Mouse (Mus musculus) urinary bladder, postnatal 14 days (tissue): ENCODE data around the gene Mkrn2os.

Experiments used
- DNase-seq: peaks from one replicate; pipeline ENCODE4 v3.0.0; 2021; ENCODE audit warnings: low spot score

Mkrn2os gene

DNA sequence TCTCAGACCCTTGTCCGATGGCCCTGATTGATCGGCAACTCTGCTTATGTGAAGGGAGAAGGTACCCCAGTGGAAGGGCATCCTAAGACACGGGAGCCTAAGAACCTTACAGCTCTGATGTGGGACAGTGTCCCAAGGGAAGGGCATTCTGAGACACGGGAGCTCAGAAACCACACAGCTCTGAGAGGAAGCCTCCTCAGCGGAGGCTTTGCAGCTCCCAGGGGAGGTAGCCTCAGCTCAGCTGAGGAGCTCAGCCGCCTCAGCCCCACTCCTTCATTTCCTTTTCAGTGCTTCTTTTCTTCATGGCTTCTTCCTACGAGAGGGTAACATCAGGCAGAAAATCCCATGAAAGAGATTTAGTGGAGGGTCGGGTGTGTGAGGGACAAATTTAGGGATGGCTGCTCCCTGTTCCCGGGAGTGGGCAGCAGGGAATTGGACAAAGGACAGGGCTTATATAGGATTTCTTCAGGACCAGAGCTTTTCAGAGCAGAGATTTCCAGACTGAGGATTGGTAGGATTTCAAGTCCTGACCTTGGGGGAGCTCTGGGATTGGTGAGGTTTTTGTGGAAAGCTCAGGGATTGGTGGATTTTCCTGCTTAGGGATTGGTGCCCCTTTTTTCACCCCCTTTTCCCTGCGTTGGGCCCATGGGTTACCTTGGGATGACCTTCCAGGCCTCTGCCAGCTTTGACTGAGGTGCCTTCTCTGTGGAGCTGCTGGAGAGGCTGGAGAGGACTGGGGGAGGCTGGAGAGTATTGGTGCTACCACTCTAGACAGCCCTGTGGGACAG lies 9.9 kb downstream of the Mkrn2os start:
- no peak for DNase-seq

DNA sequence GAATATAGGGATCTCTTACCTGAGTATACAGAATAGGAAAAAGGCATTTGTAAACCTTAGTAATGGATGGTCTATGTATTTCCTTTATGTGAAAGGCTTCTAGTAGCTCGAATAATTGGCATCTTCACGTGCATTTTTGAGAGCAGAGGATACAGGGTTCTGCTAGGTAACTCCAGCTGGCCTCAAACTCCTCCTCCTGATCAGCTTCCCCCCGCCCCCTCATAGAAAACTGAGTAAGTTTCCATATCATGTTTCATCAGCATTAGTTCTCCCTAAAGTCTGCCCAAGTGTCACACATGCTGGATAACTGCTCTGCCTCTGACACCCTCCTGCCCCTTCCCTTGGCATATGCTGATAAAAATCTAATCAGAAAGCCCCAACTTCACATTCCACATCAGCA lies 11.6 kb downstream of the Mkrn2os start:
- no peak for DNase-seq

DNA sequence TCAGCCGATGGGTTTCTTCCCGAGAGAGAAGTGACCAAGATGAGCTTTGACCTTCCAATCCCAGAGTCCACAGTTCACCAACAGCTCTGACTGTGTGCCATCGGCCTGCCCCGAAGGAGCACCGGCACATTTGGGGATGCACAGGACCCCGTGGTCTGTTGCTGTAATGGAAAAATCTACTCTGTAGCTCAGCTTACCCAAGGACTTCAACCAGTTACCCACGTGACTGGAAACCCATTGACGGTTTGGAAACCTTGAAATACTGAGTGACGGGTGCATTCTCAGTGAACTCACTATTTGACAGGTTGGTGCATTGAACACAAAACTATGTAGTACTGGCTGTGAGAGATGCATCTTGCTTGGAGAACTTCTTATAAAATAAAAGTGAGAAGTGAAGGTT lies 14.4 kb downstream of the Mkrn2os start:
- DNase-seq, result no peak

DNA sequence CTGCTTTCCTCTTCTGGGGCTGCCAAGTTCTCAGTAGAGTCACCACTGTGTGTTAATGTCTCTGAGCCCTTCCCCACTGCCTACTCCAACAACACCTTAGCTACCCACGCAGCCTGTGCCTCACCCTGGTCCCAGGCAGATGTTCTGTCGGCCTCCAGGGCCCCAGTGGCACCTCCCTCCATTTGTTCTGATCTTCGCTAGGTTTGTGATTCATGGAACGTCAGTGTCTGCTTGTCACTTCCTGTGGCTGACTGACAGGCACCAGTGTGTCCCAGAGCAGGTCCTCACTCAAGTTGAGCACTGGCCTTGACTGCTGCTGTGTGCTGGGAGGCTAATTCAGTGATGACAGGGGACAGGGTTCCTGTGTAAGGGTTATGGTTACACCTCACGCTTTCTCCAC lies 15.0 kb downstream of the Mkrn2os start:
- DNase-seq, result no peak

DNA sequence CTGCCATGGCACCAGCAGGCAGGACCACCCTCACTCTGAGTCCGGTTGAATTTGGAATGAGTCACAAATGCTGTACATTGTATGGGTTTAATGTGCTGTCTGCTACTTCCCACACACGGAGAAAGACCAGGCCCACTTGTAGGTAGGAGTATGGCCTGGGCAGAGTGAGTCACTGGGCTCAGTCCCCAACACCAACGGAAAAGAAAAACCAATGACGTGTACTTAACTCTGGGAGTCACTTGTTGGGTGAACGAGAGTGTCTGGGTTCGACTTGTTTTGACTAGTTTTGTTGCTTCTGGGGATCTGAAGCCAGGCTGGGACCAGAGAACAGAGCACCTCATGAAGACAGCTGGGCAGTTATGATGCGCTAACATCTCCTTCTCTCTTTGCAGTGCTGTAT lies 18.2 kb downstream of the Mkrn2os start:
- DNase-seq, result no peak

DNA sequence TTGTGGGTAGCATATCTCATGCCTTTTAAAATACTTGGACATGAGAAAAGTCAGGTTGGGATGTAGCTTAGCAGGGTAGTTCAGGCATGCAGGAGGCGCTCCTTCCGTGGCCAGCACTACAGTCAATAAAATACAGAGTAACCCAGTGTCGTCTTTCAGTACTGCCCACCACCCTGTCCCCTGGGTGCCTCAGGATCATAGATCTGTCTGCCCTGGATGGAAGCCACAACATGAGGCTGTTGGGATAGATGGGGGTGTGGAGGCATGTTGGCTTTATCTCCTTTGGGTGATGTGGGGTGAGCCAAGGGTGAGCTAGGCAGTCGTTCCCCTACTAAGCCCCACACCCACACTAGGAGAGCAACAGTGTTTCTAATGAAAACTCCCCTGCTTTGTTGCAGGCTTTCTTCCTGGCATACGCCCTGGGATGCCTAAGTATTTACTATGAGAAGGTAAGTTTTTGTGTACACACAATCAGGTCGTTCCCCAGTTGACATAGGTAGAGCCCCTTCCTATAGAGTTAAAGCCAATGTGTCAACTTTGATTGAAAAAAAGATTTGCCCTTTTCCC lies 26.8 kb downstream of the Mkrn2os start:
- no peak for DNase-seq

DNA sequence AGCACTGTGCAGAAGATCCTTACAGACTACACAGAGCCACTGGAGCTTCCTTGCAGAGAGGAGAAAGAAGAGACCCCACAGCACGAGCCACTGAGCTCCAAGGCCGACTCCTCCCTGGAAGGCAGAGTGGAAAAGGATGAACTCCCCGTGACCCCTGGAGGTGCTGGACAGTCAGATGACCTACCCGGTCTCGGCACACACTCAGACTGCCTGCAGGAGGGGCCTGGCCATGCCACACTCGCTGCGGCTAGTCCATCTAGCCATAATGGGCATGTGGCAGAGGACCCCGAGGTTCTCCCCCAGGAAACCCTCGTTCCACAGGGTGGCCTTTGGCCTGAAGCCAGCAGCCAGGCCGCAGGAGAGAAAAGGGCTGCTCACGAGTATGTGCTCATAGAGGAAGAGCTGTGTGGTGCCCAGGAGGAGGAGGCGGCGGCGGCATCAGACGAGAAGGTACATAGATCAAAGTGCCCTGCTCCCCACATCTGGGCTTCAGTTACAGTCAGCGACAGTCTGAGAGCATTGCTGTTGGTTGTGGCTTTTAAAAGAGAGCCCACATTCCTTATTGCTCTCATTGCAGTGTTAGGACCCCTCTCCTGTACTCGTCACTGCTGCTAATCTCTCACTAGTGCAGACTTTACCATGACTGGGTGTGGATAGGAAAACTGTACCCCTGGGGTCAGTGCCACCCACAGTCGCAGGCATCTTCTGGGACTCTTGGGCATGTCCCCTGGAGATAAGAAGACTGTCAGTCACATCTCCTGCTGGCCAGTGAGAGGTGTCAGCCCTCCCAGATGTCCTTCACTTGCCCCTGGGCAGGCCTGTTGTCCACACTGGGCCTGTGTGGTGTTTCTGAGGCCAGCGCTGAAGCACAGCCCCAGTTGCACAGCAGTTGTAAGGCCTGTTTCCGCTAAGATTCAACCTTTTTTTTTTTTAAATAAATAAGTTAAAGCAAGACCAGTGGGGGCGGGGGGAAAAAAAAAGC lies 32.4 kb downstream of the Mkrn2os start:
- DNase-seq, result no peak

DNA sequence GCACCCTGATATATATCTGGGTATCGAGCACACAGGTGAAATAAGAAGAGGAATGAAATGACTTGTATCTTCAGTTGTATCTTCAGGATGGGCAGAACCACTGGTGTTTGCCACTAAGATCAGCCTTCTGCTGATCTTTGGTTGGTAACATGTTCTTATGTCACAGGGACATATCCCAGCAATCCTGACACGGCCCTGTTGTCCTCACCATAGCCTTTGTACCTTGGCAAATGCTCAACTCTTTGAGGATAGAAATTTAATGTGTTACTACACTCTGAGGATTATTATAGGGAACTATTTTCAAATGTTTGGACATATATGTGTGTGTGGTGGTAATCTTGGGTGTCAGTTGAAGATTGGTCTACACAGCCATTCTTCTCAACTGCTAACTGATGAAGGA lies 34.2 kb downstream of the Mkrn2os start:
- no peak for DNase-seq

DNA sequence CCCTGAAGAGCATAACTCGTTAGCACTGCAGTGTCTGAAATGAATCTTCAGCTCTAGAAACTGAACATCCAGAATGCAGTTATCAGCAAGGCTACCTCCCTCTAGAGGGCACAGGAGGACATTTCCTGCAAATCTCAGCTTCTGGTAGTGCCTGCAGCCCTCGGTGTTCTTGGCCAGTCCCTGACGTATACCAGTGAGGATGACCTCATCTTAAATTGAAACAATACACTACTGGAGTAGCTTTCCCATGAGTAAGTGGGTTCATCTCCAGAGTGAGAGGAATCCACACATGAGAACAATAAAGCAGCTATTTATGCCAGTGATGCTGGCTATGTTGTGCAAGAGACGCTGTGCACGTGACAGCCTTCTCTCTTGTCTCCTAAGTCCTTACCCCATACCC lies 36.9 kb downstream of the Mkrn2os start:
- DNase-seq, result no peak

DNA sequence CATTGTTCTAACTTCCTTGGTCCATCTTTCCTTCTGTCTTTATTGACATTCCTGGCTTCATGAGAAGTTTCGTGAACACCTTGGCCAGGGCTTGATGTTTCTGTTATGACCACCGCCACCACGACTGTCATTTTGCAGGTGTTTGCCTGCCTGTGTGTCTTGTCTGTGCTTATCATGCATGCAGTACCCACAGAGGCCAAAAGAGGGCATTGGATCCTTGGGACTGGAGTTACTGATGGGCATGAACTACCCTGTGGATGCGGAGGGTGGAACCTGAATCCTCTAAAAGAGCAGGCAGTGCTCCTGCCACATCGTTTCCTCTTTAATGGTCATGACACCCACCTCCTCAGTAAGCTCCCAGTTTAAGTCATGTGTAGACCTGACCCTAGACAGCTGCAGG lies 46.1 kb downstream of the Mkrn2os start:
- DNase-seq, result peak; percentile 56

DNA sequence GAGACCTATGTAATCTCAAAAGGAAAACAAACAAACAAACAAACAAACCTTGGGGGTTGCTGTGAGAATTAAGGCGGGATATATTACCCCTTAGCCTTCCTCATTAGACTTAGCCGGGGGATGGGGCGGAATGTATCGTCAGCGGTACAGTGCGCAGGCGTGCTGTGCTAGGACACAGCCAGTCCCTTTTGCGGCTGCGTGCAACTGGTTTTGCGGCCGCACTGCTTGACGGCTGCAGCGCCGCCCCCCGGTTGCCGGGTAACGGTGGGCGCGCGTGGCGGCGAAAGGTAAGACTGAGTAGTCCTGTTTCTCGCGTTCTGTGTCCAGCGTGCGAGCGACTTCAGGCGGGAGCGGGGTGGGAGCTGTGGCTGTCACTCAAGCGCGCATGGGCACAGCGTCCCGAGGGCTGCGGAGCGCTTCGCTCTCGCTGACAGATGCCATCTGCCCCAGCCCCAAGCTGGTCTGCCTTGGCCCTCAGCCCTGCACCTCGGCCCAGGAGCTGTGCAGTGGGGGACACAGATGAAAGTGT lies 47.9 kb downstream of the Mkrn2os start, which contains the start of gene Tsen2:
Gene Tsen2 (plus strand): TSS at position 223 of the 529 bp plus-strand sequence.
- DNase-seq, result peak; percentile 97

DNA sequence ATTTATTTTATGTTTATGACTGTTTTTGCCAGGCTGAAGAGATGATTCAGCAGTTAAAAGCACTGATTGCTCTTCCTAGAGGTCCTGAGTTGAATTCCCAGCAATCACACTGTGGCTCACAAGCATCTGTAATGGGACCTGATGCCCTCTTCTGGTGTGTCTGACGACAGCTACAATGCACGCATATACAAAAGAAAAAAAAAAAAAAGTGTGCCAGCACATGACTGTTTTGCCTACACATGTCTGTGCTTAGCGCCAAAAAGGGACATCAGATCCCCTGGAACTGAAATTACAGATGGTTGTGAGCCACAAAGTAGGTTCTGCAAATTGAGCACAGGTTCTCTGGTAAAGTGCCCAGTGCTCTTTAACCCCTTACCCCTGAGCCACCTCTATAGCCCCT lies 50.0 kb downstream of the Mkrn2os start:
- no peak for DNase-seq

DNA sequence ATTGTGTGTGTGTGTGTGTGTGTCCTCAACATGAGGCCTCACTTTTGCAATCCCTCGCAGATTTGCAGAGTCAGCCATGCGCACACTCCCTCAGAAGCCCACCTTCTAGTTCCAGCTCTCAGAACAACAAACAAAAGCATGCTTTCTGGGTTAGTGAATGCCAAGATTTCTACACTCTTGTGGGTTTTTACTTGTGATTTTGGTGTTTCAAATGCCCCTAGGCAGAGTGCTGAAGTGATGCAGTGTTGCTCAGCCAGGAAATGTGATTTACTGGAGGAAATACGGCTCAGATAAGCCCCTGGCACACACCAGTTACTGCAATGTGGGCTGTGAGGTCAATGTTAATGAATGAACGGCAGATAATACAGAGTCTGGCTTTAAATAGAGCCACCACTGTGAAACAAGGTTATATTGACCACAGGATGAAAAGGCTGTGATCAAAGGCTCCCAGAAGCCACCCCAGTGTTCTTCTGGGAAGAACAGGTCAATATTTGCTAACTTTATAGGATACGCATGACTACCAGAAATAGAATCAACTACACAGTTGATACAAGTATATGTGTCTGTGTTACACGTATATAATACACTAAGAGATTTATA lies 50.6 kb downstream of the Mkrn2os start:
- no peak for DNase-seq

DNA sequence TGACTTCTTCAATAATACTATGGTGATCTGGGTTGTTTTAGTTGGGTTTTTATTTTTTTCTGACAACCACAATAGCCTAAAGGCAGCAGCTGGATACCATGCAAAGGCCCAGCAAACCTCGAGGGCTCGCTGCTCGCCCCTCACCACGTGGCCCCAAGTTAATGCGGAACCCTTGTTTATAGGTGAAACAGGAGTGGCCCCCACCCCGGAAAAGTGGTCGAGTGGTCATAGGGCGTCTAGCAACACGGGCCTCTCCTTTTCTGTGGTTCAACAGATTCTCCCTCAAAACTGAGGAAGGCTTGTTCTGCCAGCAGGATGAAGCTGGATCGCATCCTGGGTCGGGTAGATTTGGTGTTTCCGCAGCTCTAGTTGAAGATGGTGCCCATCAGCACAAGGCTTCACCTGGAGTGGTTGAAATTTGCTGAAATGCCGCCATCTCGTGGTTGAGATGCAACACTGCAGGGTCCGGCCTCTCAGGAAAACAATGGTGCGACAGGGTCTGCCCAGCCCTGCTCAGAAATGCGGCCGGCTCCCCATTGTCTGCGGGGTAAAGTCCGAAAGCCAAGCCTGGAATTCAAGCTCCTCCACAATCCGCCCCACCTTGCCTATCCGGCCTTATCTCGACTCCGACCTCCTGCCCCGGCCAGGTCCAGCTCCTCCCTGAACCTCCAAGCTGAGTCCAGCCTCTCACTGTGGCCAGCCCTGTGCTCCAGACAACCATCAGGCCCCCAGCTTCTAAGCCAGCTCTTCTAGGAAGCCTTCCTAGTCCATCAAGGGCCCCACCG lies 53.5 kb downstream of the Mkrn2os start:
- DNase-seq, result peak; percentile 82

DNA sequence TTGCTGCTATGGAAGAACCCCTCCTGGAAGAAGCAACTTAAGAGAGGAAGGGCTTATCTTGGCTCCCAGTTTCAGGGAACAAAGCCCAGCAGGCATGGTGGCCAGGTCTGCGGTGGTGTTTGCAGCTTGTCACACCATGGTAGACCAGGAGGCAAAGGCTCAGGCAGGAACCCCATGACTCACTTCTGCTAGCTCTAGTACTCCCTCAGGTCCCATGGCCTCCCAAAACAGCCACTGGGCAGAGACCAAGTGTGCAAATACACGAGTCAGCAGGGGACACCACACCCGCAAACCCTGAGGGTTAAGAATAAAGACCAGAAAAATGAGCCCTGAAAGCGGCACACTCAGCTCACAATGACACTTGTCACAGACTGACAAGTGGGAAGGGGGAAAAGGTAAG lies 56.2 kb downstream of the Mkrn2os start:
- DNase-seq, result no peak

DNA sequence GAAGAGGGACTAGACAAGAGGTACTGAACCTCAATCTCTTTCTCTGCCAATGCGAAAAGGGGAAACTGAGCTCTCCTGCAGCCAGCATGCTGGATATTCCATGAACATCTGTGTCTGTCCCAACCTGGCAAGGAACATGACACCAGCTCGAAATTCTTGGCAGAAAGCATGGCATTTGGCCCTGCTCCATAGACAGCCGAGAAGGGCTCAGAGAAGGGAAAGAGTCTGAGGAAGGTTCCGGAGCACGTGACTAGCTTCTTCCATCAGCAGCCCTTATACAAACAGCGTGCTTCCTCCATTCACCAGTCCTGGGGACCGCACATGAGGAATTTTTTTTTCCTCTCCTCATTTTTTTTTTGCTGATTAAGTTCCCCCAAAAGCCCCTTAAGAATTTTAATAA lies 57.8 kb downstream of the Mkrn2os start:
- no peak for DNase-seq
